Mouse (Mus musculus): Measurements from ENCODE around the gene Scrn2. TPM values are rescaled to one million over a fixed set of nuclear protein-coding genes. Genes with fewer than 3 reads are reported as not detected.

Gene Scrn2
- total RNA-seq, 2 experiments from 2014 or later: 4.9 to 5.5 TPM

DNA sequence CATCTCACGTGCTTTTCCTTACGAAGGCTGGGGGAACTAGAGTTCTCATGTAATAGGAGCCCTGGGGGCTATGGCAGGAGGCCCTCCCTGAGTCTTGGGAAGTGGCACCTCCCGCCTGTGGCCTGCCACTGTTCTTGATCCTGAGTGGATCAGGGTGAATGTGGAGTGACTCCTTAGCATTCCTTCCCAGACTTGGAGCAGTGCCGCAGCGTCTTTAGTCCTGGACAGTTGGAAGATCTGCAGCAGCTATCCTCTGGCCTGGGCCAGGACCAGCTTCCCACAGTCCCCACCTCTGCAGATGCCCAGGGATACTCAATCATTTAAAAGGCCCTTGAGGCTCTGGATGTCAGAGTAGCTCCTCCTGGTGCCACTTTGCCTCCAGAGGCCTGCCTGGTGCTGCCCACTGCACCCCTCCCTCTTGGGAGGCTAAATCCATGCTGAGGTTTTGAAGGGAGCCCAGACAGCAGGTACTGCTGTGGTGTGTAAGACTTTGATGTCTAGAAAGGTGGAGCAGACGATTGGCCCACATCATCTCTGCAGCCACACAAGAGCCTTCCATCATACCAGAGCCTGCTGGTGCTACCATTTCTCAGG is 19.9 kb downstream of the Scrn2 start:
- no peak for TF ChIP-seq CTCF (conservative IDR thresholded peaks at IDR 0.05)
- Histone ChIP-seq H3K27ac (peak overlapping the region; percentile 88; the same call in 1 of the 2 replicates), H3K4me3 (no peak overlapping the region)
- no peak for DNase-seq (ENCODE audit: low spot score in 2 of 2)

DNA sequence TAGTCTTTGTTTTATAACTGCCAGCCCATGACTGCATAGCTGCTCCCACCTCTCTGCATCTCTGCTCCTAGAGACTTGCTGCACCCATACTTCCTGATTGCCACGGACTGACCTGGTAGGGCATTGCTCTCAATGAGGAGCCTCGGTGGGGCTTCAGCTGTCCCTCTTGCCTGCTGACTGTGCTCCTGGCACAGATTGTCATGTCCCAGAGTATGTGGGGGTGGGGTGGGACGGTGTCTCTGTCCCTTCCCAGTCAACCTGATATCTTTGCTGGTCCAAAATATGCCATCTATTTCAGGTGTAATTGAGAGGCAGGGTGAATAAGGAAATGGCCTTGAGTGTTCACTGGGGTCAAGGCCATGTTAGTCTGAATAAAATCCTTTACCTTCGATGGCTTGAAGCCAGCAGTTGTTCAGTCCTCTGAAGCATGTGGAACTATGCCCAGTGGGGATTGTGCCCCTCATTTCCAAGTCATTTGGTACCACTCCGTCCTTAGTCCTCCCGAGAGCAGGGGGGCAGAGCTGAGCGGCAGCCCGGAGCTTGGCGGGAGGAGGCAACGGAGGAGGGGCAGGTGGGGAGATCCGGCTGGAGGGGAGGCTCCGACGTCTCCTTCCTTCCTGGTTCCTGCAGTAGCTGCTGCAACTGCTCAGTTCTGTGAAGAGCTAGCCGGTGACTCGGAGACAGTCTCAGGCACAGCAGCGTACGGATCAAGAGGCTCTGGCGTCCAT is 20.6 kb downstream of the Scrn2 start, which contains the start of gene Osbpl7:
Gene Osbpl7, plus strand, starts transcription at position 413 of the 728 bp plus-strand sequence.
- peak; percentile 60 for TF ChIP-seq CTCF (conservative IDR thresholded peaks at IDR 0.05)
- Histone ChIP-seq H3K4me3 (peak within 1 kb of the TSS; percentile 83), H3K27ac (peak within 1 kb of the TSS; percentile 88)
- peak; percentile 77 to 85 for DNase-seq (ENCODE audit: low spot score in 2 of 2)

DNA sequence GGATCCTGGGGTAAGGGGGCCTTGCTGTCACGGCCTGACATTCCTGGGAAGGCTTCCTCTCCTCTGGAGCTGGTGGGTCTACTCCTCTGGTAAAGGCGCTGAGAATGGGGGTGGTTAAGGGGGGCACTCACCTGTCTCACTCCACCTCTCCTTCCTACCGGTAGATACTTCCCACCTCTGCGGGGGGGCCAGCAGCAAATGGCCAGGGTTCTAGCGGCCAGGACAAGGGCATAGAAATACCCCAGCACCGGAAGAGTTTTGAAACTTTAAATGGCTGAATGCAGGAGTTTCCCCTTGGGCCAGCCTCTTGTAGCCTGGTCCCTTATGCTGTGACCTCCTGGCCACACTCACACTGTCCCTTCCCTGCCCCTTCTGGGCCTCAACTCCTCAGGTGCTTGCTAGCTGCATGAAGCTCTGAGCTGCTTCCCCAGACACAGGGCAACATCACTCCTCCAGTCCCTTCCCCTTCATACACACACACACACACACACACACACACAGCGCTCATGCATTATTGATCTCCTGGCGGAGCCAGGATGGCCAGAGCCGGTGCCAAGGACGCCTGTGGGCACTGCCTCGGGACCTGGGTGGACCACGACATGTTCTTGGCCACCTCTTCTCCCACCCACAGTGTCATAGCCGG is 21.3 kb downstream of the Scrn2 start:
- TF ChIP-seq CTCF (conservative IDR thresholded peaks at IDR 0.05): no peak
- no peak for DNase-seq (ENCODE audit: low spot score in 2 of 2)
- Histone ChIP-seq H3K4me3 (peak overlapping the region; percentile 83), H3K27ac (peak overlapping the region; percentile 88)

DNA sequence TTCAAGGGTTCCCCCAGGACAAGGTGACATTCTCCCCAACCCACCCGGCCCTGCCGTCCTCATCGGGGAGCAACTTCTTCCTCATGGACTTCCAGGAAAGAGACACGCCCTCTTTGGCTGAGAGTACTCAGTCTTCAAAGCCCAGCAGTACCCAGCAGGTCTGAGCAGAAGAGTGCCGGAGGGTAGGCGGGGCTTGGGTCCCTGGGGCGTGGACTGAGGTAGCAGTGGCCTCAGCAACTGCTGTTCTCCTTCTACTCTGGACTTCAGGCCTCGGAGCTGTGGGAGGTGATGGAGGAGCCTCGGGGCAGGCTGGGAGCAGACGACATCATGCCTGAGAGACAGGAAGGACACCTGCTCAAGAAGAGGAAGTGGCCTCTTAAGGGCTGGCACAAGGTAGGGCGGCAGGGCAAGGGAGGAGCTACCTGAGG is 22.5 kb downstream of the Scrn2 start:
- no peak for DNase-seq (ENCODE audit: low spot score in 2 of 2)
- no peak overlapping the region; the same call in 1 of the 2 replicates for H3K4me3 ChIP-seq
- H3K27ac ChIP-seq: no peak overlapping the region
- no peak for TF ChIP-seq CTCF (conservative IDR thresholded peaks at IDR 0.05)

DNA sequence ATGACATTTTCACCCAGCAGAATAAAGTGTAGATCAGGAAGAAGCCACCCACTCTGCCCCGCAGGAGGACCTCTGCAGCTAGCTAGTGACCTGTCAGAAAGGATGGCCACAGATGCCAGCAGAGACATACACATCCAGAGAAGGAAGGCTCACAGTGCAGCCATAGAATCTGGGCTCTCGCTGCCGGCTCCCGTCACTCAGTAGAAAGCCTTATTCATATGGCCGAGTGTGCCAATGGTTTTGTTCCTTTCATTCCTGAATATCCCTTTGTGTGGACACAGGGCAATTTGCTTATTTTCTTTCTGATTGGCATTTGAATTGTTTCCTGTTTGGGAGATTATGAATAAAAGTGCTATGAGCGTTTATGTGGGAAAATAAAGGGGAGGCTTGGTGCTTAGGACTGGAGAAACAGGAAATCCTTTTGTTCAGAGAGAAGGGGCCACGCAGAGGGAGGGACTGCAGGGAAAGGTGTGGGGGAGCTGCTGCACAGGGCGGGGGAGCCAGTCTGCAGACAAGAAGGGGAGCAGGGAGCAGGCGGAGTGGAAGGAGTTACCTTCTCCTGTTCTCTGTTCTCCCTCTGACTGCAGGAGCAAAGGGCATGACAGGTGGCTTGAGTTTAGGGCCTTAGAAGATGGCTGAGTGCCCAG is 33.7 kb downstream of the Scrn2 start:
- Histone ChIP-seq H3K4me3 (no peak overlapping the region), H3K27ac (peak overlapping the region; percentile 60)
- peak in 1 of 2 experiments; percentile 38 for DNase-seq (ENCODE audit: low spot score in 2 of 2)
- TF ChIP-seq CTCF (conservative IDR thresholded peaks at IDR 0.05): no peak

DNA sequence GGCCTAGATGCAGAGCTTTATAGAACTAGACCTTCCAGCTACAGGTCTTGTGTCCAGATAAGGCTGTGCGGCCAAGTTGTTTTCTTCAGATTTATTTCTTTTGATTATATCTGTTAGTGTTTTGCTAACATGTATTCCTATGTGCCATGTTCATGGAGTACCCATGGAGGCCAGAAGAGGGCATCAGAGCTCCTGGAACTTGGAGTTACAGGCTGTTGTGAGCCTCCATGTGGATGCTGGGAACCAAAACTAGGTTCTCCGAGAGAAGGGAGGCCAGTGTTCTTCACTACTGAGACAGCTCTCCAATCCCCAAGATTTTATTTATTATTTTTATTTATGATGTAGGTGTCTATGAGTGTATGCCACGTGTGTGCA is 34.2 kb downstream of the Scrn2 start:
- Histone ChIP-seq H3K4me3 (no peak overlapping the region), H3K27ac (peak overlapping the region; percentile 60)
- TF ChIP-seq CTCF (conservative IDR thresholded peaks at IDR 0.05): peak; percentile 63
- DNase-seq (ENCODE audit: low spot score in 2 of 2): no peak

DNA sequence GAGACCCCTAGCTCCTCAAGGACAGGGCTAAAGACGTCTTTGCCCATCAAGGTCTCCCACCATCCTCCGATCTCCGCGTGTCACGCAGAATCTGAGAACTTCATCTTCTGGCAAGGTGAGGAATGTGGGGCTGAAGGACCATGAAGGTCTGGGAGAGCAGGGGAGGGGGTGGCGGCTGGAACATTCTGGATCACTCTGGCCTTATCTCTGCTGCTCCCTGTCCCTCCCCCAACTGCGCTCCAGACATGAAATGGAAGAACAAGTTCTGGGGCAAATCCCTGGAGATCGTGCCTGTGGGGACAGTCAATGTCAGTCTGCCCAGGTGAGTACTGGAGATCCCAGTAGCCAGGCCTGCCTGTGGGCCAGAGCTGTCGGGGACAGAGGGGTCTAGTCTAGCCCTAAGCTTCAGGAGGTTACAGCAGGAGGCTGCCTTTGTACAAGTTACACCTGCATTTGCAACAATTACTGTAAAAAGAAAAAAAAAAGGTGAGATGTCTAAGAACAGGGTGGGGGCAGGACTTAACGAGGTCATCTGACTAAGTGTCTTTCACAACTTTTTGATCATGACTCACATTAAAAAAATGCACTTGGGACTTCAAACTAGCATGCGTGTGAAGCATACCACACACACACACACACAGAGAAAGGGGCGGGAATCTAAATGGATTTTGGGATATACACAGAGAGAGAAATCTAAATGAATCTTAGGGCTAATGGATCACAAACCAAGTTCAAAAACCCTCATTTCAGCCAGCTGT is 36.0 kb downstream of the Scrn2 start:
- no peak for TF ChIP-seq CTCF (conservative IDR thresholded peaks at IDR 0.05)
- H3K4me3 ChIP-seq: no peak overlapping the region
- no peak for DNase-seq (ENCODE audit: low spot score in 2 of 2)
- no peak overlapping the region for H3K27ac ChIP-seq

DNA sequence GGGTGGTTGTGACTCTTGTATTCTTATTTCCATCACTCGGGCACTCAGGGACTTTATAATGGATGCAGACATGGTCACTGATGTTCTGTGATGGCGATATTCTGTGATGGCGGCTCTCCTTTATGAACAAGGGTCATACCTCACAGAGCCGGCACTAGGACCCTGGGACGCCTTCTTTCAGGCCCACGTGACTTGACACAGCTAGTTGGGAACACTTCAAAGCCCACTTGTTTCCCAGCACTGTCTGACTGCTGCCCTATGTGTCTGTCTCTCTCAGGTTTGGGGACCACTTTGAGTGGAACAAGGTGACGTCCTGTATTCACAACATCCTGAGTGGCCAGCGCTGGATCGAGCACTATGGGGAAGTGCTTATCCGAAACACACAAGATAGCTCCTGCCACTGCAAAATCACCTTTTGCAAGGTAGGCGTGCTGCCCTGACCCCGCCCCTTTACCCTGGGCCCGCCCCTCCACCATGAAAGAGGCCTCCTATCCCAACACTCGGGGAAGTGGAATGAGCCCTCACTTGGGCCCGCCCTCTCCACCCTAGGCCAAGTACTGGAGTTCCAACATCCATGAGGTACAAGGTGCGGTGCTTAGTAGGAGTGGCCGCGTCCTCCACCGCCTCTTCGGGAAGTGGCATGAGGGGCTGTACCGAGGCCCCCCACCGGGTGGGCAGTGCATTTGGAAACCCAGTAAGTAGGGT is 37.1 kb downstream of the Scrn2 start:
- no peak for DNase-seq (ENCODE audit: low spot score in 2 of 2)
- Histone ChIP-seq H3K27ac (no peak overlapping the region), H3K4me3 (no peak overlapping the region)
- TF ChIP-seq CTCF (conservative IDR thresholded peaks at IDR 0.05): no peak

DNA sequence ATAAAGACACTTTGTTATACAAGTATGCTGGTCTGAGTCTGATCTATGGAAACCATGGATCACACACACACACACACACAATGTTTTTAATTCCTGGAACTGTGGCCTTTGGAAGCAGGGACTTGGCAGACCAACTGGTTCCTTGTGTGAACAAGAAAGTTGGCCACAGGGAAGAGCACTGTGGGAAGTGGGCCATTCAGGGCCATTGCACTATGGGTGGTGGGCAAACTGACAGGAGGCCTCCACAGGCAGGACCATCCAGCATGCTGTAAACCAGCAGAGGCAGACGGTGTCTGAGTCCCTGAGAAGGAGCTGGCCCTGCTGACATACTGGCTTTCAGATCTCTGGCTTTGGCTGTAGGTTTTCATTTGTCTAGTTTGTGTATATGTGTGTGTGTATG is 39.6 kb downstream of the Scrn2 start:
- no peak overlapping the region for H3K4me3 ChIP-seq

DNA sequence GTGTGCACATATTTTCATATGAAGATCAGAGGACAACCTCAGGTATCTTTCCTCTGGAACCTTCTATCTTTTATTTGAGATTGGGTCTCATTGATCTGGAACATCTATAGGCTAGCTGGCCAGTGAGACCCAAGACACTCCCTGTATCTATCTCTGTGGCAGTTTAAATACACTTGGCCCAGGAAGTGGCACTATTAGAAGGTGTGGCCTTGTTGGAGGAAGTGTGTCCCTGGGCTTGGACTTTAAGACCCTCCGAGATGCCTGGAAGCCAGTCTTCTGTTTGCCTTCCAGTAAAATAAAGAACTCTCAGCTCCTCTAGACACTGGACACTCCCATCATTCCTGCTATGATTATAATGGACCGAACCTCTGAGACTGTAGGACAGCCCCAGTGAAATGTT is 40.0 kb downstream of the Scrn2 start:
- no peak overlapping the region for H3K27ac ChIP-seq
- DNase-seq (ENCODE audit: low spot score in 2 of 2): no peak
- no peak overlapping the region for H3K4me3 ChIP-seq
- TF ChIP-seq CTCF (conservative IDR thresholded peaks at IDR 0.05): no peak

More for the DNA sequence above, 39.6 kb downstream of the Scrn2 start:
- no peak for DNase-seq (ENCODE audit: low spot score in 2 of 2)
- no peak for TF ChIP-seq CTCF (conservative IDR thresholded peaks at IDR 0.05)
- H3K27ac ChIP-seq: no peak overlapping the region

DNA sequence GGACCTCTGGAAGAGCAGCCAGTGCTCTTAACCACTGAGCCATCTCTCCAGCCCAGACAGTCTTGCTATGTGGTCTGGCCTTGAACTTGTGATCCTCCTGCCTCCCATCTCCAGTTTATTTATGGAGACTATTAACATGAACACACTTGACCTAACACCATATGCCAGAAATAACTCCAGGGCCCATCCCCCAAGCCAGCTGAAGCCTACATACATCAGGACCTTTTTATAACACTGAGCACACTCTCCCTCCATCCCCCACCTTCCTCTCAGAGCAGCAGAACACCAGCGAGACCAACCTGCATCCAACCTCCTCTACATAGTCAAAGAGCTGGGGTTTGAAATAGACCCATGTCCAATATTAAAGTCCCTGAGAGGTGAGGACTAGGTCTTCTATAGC is 41.4 kb downstream of the Scrn2 start:
- no peak for DNase-seq (ENCODE audit: low spot score in 2 of 2)
- no peak for TF ChIP-seq CTCF (conservative IDR thresholded peaks at IDR 0.05)
- H3K4me3 ChIP-seq: no peak overlapping the region
- no peak overlapping the region for H3K27ac ChIP-seq

DNA sequence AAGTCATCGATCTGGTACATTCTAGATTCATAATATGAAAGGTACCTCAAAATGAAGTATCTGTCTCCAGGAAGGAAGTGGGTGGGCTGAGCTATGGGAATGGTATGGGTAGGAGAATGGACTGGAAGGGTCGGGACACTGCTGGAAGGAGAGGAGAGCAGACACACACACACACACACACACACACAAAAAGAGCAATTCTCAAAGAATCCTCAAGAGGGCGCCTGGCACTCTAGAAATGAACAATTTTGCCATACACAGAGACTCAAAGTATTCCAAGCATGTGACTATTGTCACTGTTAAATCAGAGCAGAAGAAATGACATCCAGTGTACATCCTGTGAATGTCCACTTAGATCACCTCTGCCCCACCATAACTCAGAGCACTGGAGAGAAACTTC is 42.8 kb downstream of the Scrn2 start:
- Histone ChIP-seq H3K27ac (no peak overlapping the region), H3K4me3 (no peak overlapping the region)
- TF ChIP-seq CTCF (conservative IDR thresholded peaks at IDR 0.05): peak; percentile 82
- DNase-seq (ENCODE audit: low spot score in 2 of 2): peak; percentile 55 to 75
